Mouse (Mus musculus): Measurements from ENCODE around the gene C2cd5. TPM values are rescaled to one million over a fixed set of nuclear protein-coding genes. Genes with fewer than 3 reads are reported as not detected.
A peak's percentile ranks its signal among the peaks of the same experiment; 100 is the strongest.
"Not testable (repeated sequence)": the region's sequence is repeated elsewhere in the genome, so short reads cannot be mapped to it uniquely, and the experiment has no call there.

The C2cd5 gene
- 96.5 and 100 TPM in 2 replicates for polyA plus RNA-seq (2012; rRNA removed)

GRCm38 (mm10) chr6:143099681-143100382 lies at the start of gene C2cd5:
TSS of gene C2cd5 (minus strand) at chr6:143100141.
- H3K27ac ChIP-seq (ENCODE audit: insufficient read depth, low read length): peak within 1 kb of the TSS; percentile 91
- peak; percentile 38 for TF ChIP-seq POLR2A (IDR thresholded peaks at IDR 0.05; ENCODE audit: extremely low read depth, insufficient read depth, low read length)
- TF ChIP-seq CTCF (IDR thresholded peaks at IDR 0.05; ENCODE audit: extremely low read depth, insufficient read depth, low read length): no peak
- H3K4me3 ChIP-seq (ENCODE audit: insufficient read depth, low read length): peak within 1 kb of the TSS; percentile 89

GRCm38 (mm10) chr6:143148868-143149267 lies 48.9 kb upstream of the C2cd5 start:
- H3K4me3 ChIP-seq (ENCODE audit: insufficient read depth, low read length): no peak overlapping the region
- H3K4me1 ChIP-seq (ENCODE audit: control insufficient read depth, insufficient read depth, low read length): no peaks in the 10 kb centered on the region; the same call in 1 of the 2 replicates
- TF ChIP-seq POLR2A (IDR thresholded peaks at IDR 0.05; ENCODE audit: extremely low read depth, insufficient read depth, low read length) (no peak), CTCF (IDR thresholded peaks at IDR 0.05; ENCODE audit: extremely low read depth, insufficient read depth, low read length) (no peak)
- no peak overlapping the region for H3K27ac ChIP-seq (ENCODE audit: insufficient read depth, low read length)

More at GRCm38 (mm10) chr6:143099681-143100382, at the start of gene C2cd5:
- peaks cover 7% of the 10 kb centered on the region for H3K4me1 ChIP-seq (ENCODE audit: control insufficient read depth, insufficient read depth, low read length)

GRCm38 (mm10) chr6:143146756-143147155 lies 46.8 kb upstream of the C2cd5 start:
- no peak overlapping the region for H3K27ac ChIP-seq (ENCODE audit: insufficient read depth, low read length)
- H3K4me1 ChIP-seq (ENCODE audit: control insufficient read depth, insufficient read depth, low read length): no peaks in the 10 kb centered on the region; the same call in 1 of the 2 replicates
- H3K4me3 ChIP-seq (ENCODE audit: insufficient read depth, low read length): no peak overlapping the region
- no peak for TF ChIP-seq CTCF (IDR thresholded peaks at IDR 0.05; ENCODE audit: extremely low read depth, insufficient read depth, low read length)
- no peak for TF ChIP-seq POLR2A (IDR thresholded peaks at IDR 0.05; ENCODE audit: extremely low read depth, insufficient read depth, low read length)

- no peak for TF ChIP-seq CTCF (IDR thresholded peaks at IDR 0.05; ENCODE audit: extremely low read depth, insufficient read depth, low read length)
- TF ChIP-seq POLR2A (IDR thresholded peaks at IDR 0.05; ENCODE audit: extremely low read depth, insufficient read depth, low read length): no peak
- no peak overlapping the region for H3K27ac ChIP-seq (ENCODE audit: insufficient read depth, low read length)
- H3K4me3 ChIP-seq (ENCODE audit: insufficient read depth, low read length): no peak overlapping the region
- no peaks in the 10 kb centered on the region; the same call in 1 of the 2 replicates for H3K4me1 ChIP-seq (ENCODE audit: control insufficient read depth, insufficient read depth, low read length)
These were observed 45.1 kb upstream of the C2cd5 start for GRCm38 (mm10) chr6:143145051-143145450.

- no peak overlapping the region for H3K27ac ChIP-seq (ENCODE audit: insufficient read depth, low read length)
- H3K4me3 ChIP-seq (ENCODE audit: insufficient read depth, low read length): no peak overlapping the region
- no peaks in the 10 kb centered on the region for H3K4me1 ChIP-seq (ENCODE audit: control insufficient read depth, insufficient read depth, low read length)
- no peak for TF ChIP-seq POLR2A (IDR thresholded peaks at IDR 0.05; ENCODE audit: extremely low read depth, insufficient read depth, low read length)
These were observed 44.6 kb upstream of the C2cd5 start for GRCm38 (mm10) chr6:143144556-143144955.

- Histone ChIP-seq H3K27ac (ENCODE audit: insufficient read depth, low read length) (no peak overlapping the region), H3K4me3 (ENCODE audit: insufficient read depth, low read length) (peak overlapping the region; percentile 31), H3K4me1 (ENCODE audit: control insufficient read depth, insufficient read depth, low read length) (no peaks in the 10 kb centered on the region)
- TF ChIP-seq POLR2A (IDR thresholded peaks at IDR 0.05; ENCODE audit: extremely low read depth, insufficient read depth, low read length): no peak
- TF ChIP-seq CTCF (IDR thresholded peaks at IDR 0.05; ENCODE audit: extremely low read depth, insufficient read depth, low read length): no peak
These were observed 43.9 kb upstream of the C2cd5 start for GRCm38 (mm10) chr6:143143775-143144273.

GRCm38 (mm10) chr6:143143321-143143720 lies 43.4 kb upstream of the C2cd5 start:
- H3K27ac ChIP-seq (ENCODE audit: insufficient read depth, low read length): no peak overlapping the region
- H3K4me1 ChIP-seq (ENCODE audit: control insufficient read depth, insufficient read depth, low read length): no peaks in the 10 kb centered on the region
- TF ChIP-seq CTCF (IDR thresholded peaks at IDR 0.05; ENCODE audit: extremely low read depth, insufficient read depth, low read length): no peak
- no peak for TF ChIP-seq POLR2A (IDR thresholded peaks at IDR 0.05; ENCODE audit: extremely low read depth, insufficient read depth, low read length)
- peak overlapping the region; percentile 31; the same call in 1 of the 2 replicates for H3K4me3 ChIP-seq (ENCODE audit: insufficient read depth, low read length)

GRCm38 (mm10) chr6:143142861-143143260 lies 42.9 kb upstream of the C2cd5 start:
- TF ChIP-seq CTCF (IDR thresholded peaks at IDR 0.05; ENCODE audit: extremely low read depth, insufficient read depth, low read length) (no peak), POLR2A (IDR thresholded peaks at IDR 0.05; ENCODE audit: extremely low read depth, insufficient read depth, low read length) (no peak)
- Histone ChIP-seq H3K4me3 (ENCODE audit: insufficient read depth, low read length) (no peak overlapping the region), H3K4me1 (ENCODE audit: control insufficient read depth, insufficient read depth, low read length) (no peaks in the 10 kb centered on the region), H3K27ac (ENCODE audit: insufficient read depth, low read length) (no peak overlapping the region)

GRCm38 (mm10) chr6:143141624-143142592 lies 42.0 kb upstream of the C2cd5 start:
- H3K4me1 ChIP-seq (ENCODE audit: control insufficient read depth, insufficient read depth, low read length); H3K4me3 ChIP-seq (ENCODE audit: insufficient read depth, low read length); H3K27ac ChIP-seq (ENCODE audit: insufficient read depth, low read length): not testable (repeated sequence)
